Mouse (Mus musculus): Measurements from ENCODE around the gene Tnrc6c. TPM values are rescaled to one million over a fixed set of nuclear protein-coding genes. Genes with fewer than 3 reads are reported as not detected.

Tnrc6c gene
- polyA plus RNA-seq, 1 experiment from 2014 or later = 29.7 TPM

- Histone ChIP-seq H3K4me1 (replicated peaks; ENCODE audit: control insufficient read depth, insufficient read depth, low read length) (no peaks in the 10 kb centered on the region), H3K9ac (replicated peaks; ENCODE audit: low read depth, low read length) (no peak overlapping the region), H3K27ac (ENCODE audit: low read length) (no peak overlapping the region), H3K36me3 (ENCODE audit: control insufficient read depth, insufficient read depth) (peaks cover 36% of the 10 kb centered on the region), H3K27me3 (replicated peaks; ENCODE audit: control insufficient read depth, insufficient read depth, low read length) (no peaks in the 10 kb centered on the region), H3K9me3 (ENCODE audit: control insufficient read depth, low read length) (no peaks in the 10 kb centered on the region), H3K4me3 (replicated peaks; ENCODE audit: low read length) (no peak overlapping the region), H3K4me2 (ENCODE audit: low read length) (no peak overlapping the region)
- no peak for ATAC-seq
- WGBS = 87% methylated on average over 26 of the region's 26 CpGs
Observed at GRCm38 (mm10) chr11:117760374-117761119, 106.5 kb downstream of the Tnrc6c start.

GRCm38 (mm10) chr11:117761801-117762200 lies 107.7 kb downstream of the Tnrc6c start:
- no peak for ATAC-seq

GRCm38 (mm10) chr11:117762246-117762645 lies 108.2 kb downstream of the Tnrc6c start:
- no peaks in the 10 kb centered on the region for H3K27me3 ChIP-seq (replicated peaks; ENCODE audit: control insufficient read depth, insufficient read depth, low read length)
- H3K36me3 ChIP-seq (ENCODE audit: control insufficient read depth, insufficient read depth) = peaks cover 27% of the 10 kb centered on the region
- no peaks in the 10 kb centered on the region for H3K9me3 ChIP-seq (ENCODE audit: control insufficient read depth, low read length)
- no peaks in the 10 kb centered on the region for H3K4me1 ChIP-seq (replicated peaks; ENCODE audit: control insufficient read depth, insufficient read depth, low read length)
- no peak overlapping the region for H3K27ac ChIP-seq (ENCODE audit: low read length)
- WGBS = 90% methylated on average over 12 of the region's 12 CpGs
- H3K4me3 ChIP-seq (replicated peaks; ENCODE audit: low read length) = no peak overlapping the region
- H3K4me2 ChIP-seq (ENCODE audit: low read length) = no peak overlapping the region
- no peak for ATAC-seq
- H3K9ac ChIP-seq (replicated peaks; ENCODE audit: low read depth, low read length) = no peak overlapping the region

More at GRCm38 (mm10) chr11:117761801-117762200, 107.7 kb downstream of the Tnrc6c start:
- H3K36me3 ChIP-seq (ENCODE audit: control insufficient read depth, insufficient read depth) = peaks cover 27% of the 10 kb centered on the region
- H3K27me3 ChIP-seq (replicated peaks; ENCODE audit: control insufficient read depth, insufficient read depth, low read length) = no peaks in the 10 kb centered on the region
- H3K9me3 ChIP-seq (ENCODE audit: control insufficient read depth, low read length) = no peaks in the 10 kb centered on the region
- no peak overlapping the region for H3K4me2 ChIP-seq (ENCODE audit: low read length)
- H3K27ac ChIP-seq (ENCODE audit: low read length) = no peak overlapping the region
- WGBS = 93% methylated on average over 13 of the region's 13 CpGs
- no peak overlapping the region for H3K9ac ChIP-seq (replicated peaks; ENCODE audit: low read depth, low read length)
- no peaks in the 10 kb centered on the region for H3K4me1 ChIP-seq (replicated peaks; ENCODE audit: control insufficient read depth, insufficient read depth, low read length)
- no peak overlapping the region for H3K4me3 ChIP-seq (replicated peaks; ENCODE audit: low read length)

- peaks cover 1% of the 10 kb centered on the region for H3K4me1 ChIP-seq (replicated peaks; ENCODE audit: control insufficient read depth, insufficient read depth, low read length)
- no peaks in the 10 kb centered on the region for H3K9me3 ChIP-seq (ENCODE audit: control insufficient read depth, low read length)
- H3K4me3 ChIP-seq (replicated peaks; ENCODE audit: low read length) = no peak overlapping the region
- no peaks in the 10 kb centered on the region for H3K27me3 ChIP-seq (replicated peaks; ENCODE audit: control insufficient read depth, insufficient read depth, low read length)
- no peak for ATAC-seq
- peaks cover 13% of the 10 kb centered on the region for H3K36me3 ChIP-seq (ENCODE audit: control insufficient read depth, insufficient read depth)
- no peak overlapping the region for H3K4me2 ChIP-seq (ENCODE audit: low read length)
- 91% methylated on average over 9 of the region's 9 CpGs for WGBS
- no peak overlapping the region for H3K9ac ChIP-seq (replicated peaks; ENCODE audit: low read depth, low read length)
- no peak overlapping the region for H3K27ac ChIP-seq (ENCODE audit: low read length)
Observed at GRCm38 (mm10) chr11:117764319-117764718, 110.2 kb downstream of the Tnrc6c start.

GRCm38 (mm10) chr11:117765361-117765760 lies 111.3 kb downstream of the Tnrc6c start:
- H3K27ac ChIP-seq (ENCODE audit: low read length) = no peak overlapping the region
- no peak overlapping the region for H3K9ac ChIP-seq (replicated peaks; ENCODE audit: low read depth, low read length)
- H3K27me3 ChIP-seq (replicated peaks; ENCODE audit: control insufficient read depth, insufficient read depth, low read length) = no peaks in the 10 kb centered on the region
- H3K4me2 ChIP-seq (ENCODE audit: low read length) = no peak overlapping the region
- peaks cover 6% of the 10 kb centered on the region for H3K4me1 ChIP-seq (replicated peaks; ENCODE audit: control insufficient read depth, insufficient read depth, low read length)
- WGBS = 84% methylated on average over 5 of the region's 5 CpGs
- no peak for ATAC-seq
- no peak overlapping the region for H3K4me3 ChIP-seq (replicated peaks; ENCODE audit: low read length)
- H3K9me3 ChIP-seq (ENCODE audit: control insufficient read depth, low read length) = no peaks in the 10 kb centered on the region
- H3K36me3 ChIP-seq (ENCODE audit: control insufficient read depth, insufficient read depth) = peaks cover 7% of the 10 kb centered on the region

GRCm38 (mm10) chr11:117766275-117766674 lies 112.2 kb downstream of the Tnrc6c start:
- no peak overlapping the region for H3K9ac ChIP-seq (replicated peaks; ENCODE audit: low read depth, low read length)
- peaks cover 4% of the 10 kb centered on the region for H3K36me3 ChIP-seq (ENCODE audit: control insufficient read depth, insufficient read depth)
- 87% methylated on average over 3 of the region's 3 CpGs for WGBS
- H3K9me3 ChIP-seq (ENCODE audit: control insufficient read depth, low read length) = no peaks in the 10 kb centered on the region
- H3K4me2 ChIP-seq (ENCODE audit: low read length) = no peak overlapping the region
- no peak for ATAC-seq
- H3K4me1 ChIP-seq (replicated peaks; ENCODE audit: control insufficient read depth, insufficient read depth, low read length) = peaks cover 6% of the 10 kb centered on the region
- no peak overlapping the region for H3K27ac ChIP-seq (ENCODE audit: low read length)
- H3K4me3 ChIP-seq (replicated peaks; ENCODE audit: low read length) = no peak overlapping the region
- no peaks in the 10 kb centered on the region for H3K27me3 ChIP-seq (replicated peaks; ENCODE audit: control insufficient read depth, insufficient read depth, low read length)

- Histone ChIP-seq H3K4me1 (replicated peaks; ENCODE audit: control insufficient read depth, insufficient read depth, low read length) (peaks cover 6% of the 10 kb centered on the region), H3K36me3 (ENCODE audit: control insufficient read depth, insufficient read depth) (peaks cover 4% of the 10 kb centered on the region), H3K4me2 (ENCODE audit: low read length) (no peak overlapping the region), H3K27me3 (replicated peaks; ENCODE audit: control insufficient read depth, insufficient read depth, low read length) (no peaks in the 10 kb centered on the region), H3K27ac (ENCODE audit: low read length) (no peak overlapping the region), H3K4me3 (replicated peaks; ENCODE audit: low read length) (no peak overlapping the region), H3K9ac (replicated peaks; ENCODE audit: low read depth, low read length) (no peak overlapping the region), H3K9me3 (ENCODE audit: control insufficient read depth, low read length) (no peaks in the 10 kb centered on the region)
- 72% methylated on average over 20 of the region's 20 CpGs for WGBS
- no peak for ATAC-seq
Observed at GRCm38 (mm10) chr11:117768725-117769682, 114.9 kb downstream of the Tnrc6c start.

- ATAC-seq = no peak
- Histone ChIP-seq H3K27me3 (replicated peaks; ENCODE audit: control insufficient read depth, insufficient read depth, low read length) (no peaks in the 10 kb centered on the region), H3K4me3 (replicated peaks; ENCODE audit: low read length) (no peak overlapping the region), H3K36me3 (ENCODE audit: control insufficient read depth, insufficient read depth) (peaks cover 4% of the 10 kb centered on the region), H3K27ac (ENCODE audit: low read length) (no peak overlapping the region), H3K9me3 (ENCODE audit: control insufficient read depth, low read length) (no peaks in the 10 kb centered on the region), H3K4me1 (replicated peaks; ENCODE audit: control insufficient read depth, insufficient read depth, low read length) (peaks cover 6% of the 10 kb centered on the region), H3K4me2 (ENCODE audit: low read length) (no peak overlapping the region), H3K9ac (replicated peaks; ENCODE audit: low read depth, low read length) (no peak overlapping the region)
- WGBS = 48% methylated on average over 7 of the region's 7 CpGs
Observed at GRCm38 (mm10) chr11:117769683-117770047, 115.6 kb downstream of the Tnrc6c start.

- no peak overlapping the region for H3K4me3 ChIP-seq (replicated peaks; ENCODE audit: low read length)
- 85% methylated on average over 9 of the region's 10 CpGs for WGBS
- no peaks in the 10 kb centered on the region for H3K27me3 ChIP-seq (replicated peaks; ENCODE audit: control insufficient read depth, insufficient read depth, low read length)
- H3K9me3 ChIP-seq (ENCODE audit: control insufficient read depth, low read length) = no peaks in the 10 kb centered on the region
- H3K27ac ChIP-seq (ENCODE audit: low read length) = no peak overlapping the region
- H3K9ac ChIP-seq (replicated peaks; ENCODE audit: low read depth, low read length) = no peak overlapping the region
- H3K4me2 ChIP-seq (ENCODE audit: low read length) = no peak overlapping the region
- ATAC-seq = no peak
- no peaks in the 10 kb centered on the region; the same call in 1 of the 2 replicates for H3K36me3 ChIP-seq (ENCODE audit: control insufficient read depth, insufficient read depth)
- H3K4me1 ChIP-seq (replicated peaks; ENCODE audit: control insufficient read depth, insufficient read depth, low read length) = peaks cover 6% of the 10 kb centered on the region
Observed at GRCm38 (mm10) chr11:117770407-117770806, 116.3 kb downstream of the Tnrc6c start.
